Mouse (Mus musculus) ES-E14 (cell line): Measurements from ENCODE around the gene Galnt6. TPM values are rescaled to one million over a fixed set of nuclear protein-coding genes. Genes with fewer than 3 reads are reported as not detected.

Experiments
- DNase-seq: peaks from one replicate; pipeline ENCODE4 v3.0.0-alpha.2; 2013; ENCODE audit warnings: low read depth, low spot score
- H3K27ac ChIP-seq: 2 replicates; pipeline ENCODE4 v1.5.1; 2012; ENCODE audit warnings: low read depth, mild to moderate bottlenecking, low read length, moderate library complexity, mixed read lengths; ENCODE audit not compliant: poor library complexity, insufficient read depth, severe bottlenecking
- H3K36me3 ChIP-seq: 2 replicates; pipeline ENCODE4 v1.6.1; 2012; ENCODE audit warnings: mild to moderate bottlenecking, low read length, moderate library complexity, mixed read lengths; ENCODE audit not compliant: control insufficient read depth, poor library complexity, insufficient read depth, severe bottlenecking
- H3K4me1 ChIP-seq, 2 experiments: fragments of 150-350 bp in 1 of 2; sonication (generic) in 1 of 2; 2 replicates each; pipeline ENCODE4 v1.6.1; 2012; ENCODE audit warnings: low read length in 2 of 2, mild to moderate bottlenecking in 1 of 2, mixed read lengths in 1 of 2; ENCODE audit not compliant: control insufficient read depth in 2 of 2, insufficient read depth in 2 of 2, poor library complexity in 1 of 2
- H3K4me3 ChIP-seq, 2 experiments: fragments of 150-350 bp in 1 of 2; sonication (generic) in 1 of 2; 2 replicates each; pipeline ENCODE4 v1.5.1; 2012; ENCODE audit warnings: low read length in 2 of 2, low read depth in 1 of 2, mild to moderate bottlenecking in 1 of 2, mixed read lengths in 1 of 2; ENCODE audit not compliant: insufficient read depth in 1 of 2, poor library complexity in 1 of 2, severe bottlenecking in 1 of 2
- H3K9ac ChIP-seq: 2 replicates; pipeline ENCODE4 v1.6.1; 2012; ENCODE audit warnings: low read depth, mild to moderate bottlenecking, low read length, mixed read lengths; ENCODE audit not compliant: poor library complexity, insufficient read depth, severe bottlenecking
- H3K9me3 ChIP-seq: fragments of 150-350 bp; sonication (generic); 2 replicates; pipeline ENCODE4 v1.6.1; 2012; ENCODE audit warnings: low read depth, mild to moderate bottlenecking, low read length; ENCODE audit not compliant: control insufficient read depth, insufficient read depth
- CHD2 ChIP-seq: IDR thresholded peaks from 2 replicates; pipeline ENCODE4 v1.6.1; 2014; ENCODE audit warnings: mild to moderate bottlenecking, low read depth, low read length, inconsistent platforms
- HCFC1 ChIP-seq: IDR thresholded peaks from 2 replicates; pipeline ENCODE4 v1.6.1; 2012; ENCODE audit warnings: low read length, inconsistent platforms, borderline replicate concordance; ENCODE audit not compliant: insufficient read depth
- MAFK ChIP-seq: IDR thresholded peaks from 2 replicates; pipeline ENCODE4 v1.6.1; 2014; ENCODE audit warnings: mild to moderate bottlenecking, low read depth, low read length, inconsistent platforms; ENCODE audit not compliant: insufficient read depth
- ZC3H11A ChIP-seq: IDR thresholded peaks from 2 replicates; pipeline ENCODE4 v1.6.1; 2012; ENCODE audit warnings: low read depth, mild to moderate bottlenecking, inconsistent platforms, low read length, borderline replicate concordance
- ZNF384 ChIP-seq: IDR thresholded peaks from 2 replicates; pipeline ENCODE4 v1.6.1; 2012; ENCODE audit warnings: low read depth, low read length, inconsistent platforms
- in situ Hi-C, 2 experiments: fragments of 600-800 bp; cut with MboI; formaldehyde crosslinking; loops; one replicate each; pipeline ENCODE4 v1.15.1; 2025; ENCODE audit warnings: low sequenced_read_pairs in 2 of 2, inconsistent platforms in 1 of 2; ENCODE audit not compliant: unreplicated experiment in 2 of 2
- total RNA-seq: library from RNA; depleted of rRNA; stranded (reverse); fragments of 300-350 nt; gene quantifications from 2 replicates; pipeline ENCODE4 v1.2.3, GENCODE M21; 2012; rRNA removed

Galnt6 gene
- total RNA-seq, 1 experiment: 18.2 TPM

- no peak for TF ChIP-seq HCFC1
- TF ChIP-seq ZNF384: no peak
- TF ChIP-seq ZC3H11A: no peak
- no peak for TF ChIP-seq CHD2
- TF ChIP-seq MAFK: no peak
- no peak for DNase-seq
- Histone ChIP-seq H3K4me1 (peaks cover 2 to 15% of the 10 kb centered on the region in 2 experiments; a peak in 2 of 4 replicates), H3K36me3 (no peaks in the 10 kb centered on the region; the same call in 1 of the 2 replicates), H3K4me3 (no peak overlapping the region), H3K9ac (no peak overlapping the region), H3K9me3 (no peaks in the 10 kb centered on the region), H3K27ac (no peak overlapping the region)
- in situ Hi-C loops: no loop called here
Observed at GRCm38 (mm10) chr15:100646161-100646560, 83.0 kb downstream of the Galnt6 start.

- no peak overlapping the region for H3K9ac ChIP-seq
- in situ Hi-C loops: no loop called here
- no peak overlapping the region for H3K27ac ChIP-seq
- H3K36me3 ChIP-seq: no peaks in the 10 kb centered on the region; the same call in 1 of the 2 replicates
- H3K9me3 ChIP-seq: no peaks in the 10 kb centered on the region
- H3K4me1 ChIP-seq: peaks cover 0 to 22% of the 10 kb centered on the region in 2 experiments; a peak in 1 of 4 replicates
- TF ChIP-seq HCFC1 (no peak), CHD2 (no peak), ZC3H11A (no peak), ZNF384 (no peak), MAFK (no peak)
- DNase-seq: no peak
- H3K4me3 ChIP-seq: no peak overlapping the region
Observed at GRCm38 (mm10) chr15:100642451-100642850, 86.7 kb downstream of the Galnt6 start.

Other genes starting within 250 kb of the Galnt6 start
- 8.1 and 14.6 TPM in 2 replicates for gene Csrnp2, start 233.9 kb downstream of the Galnt6 start, total RNA-seq
- 13.1 and 13.6 TPM in 2 replicates for gene Tfcp2, start 177.4 kb downstream of the Galnt6 start, total RNA-seq
- gene Pou6f1, start 129.4 kb downstream of the Galnt6 start, total RNA-seq: 2.9 and 4.1 TPM in 2 replicates
- gene Dazap2, start 114.0 kb downstream of the Galnt6 start, total RNA-seq: 13.5 and 27.6 TPM in 2 replicates
- gene Smagp, start 92.4 kb downstream of the Galnt6 start, total RNA-seq: 20.0 and 27.3 TPM in 2 replicates
- gene Bin2, start 59.8 kb downstream of the Galnt6 start, total RNA-seq: 7.9 and 12.5 TPM in 2 replicates
- gene Cela1, start 41.5 kb downstream of the Galnt6 start, total RNA-seq: 2.4 and 3.3 TPM in 2 replicates
- 25.6 and 40.3 TPM in 2 replicates for gene Slc4a8, start 32.4 kb upstream of the Galnt6 start, total RNA-seq
- 6.1 and 7.7 TPM in 2 replicates for gene Scn8a, start 140.5 kb upstream of the Galnt6 start, total RNA-seq